Mouse (Mus musculus) gastrocnemius, adult 2 months (tissue): Measurements from ENCODE around the gene Ccnd3. TPM values are rescaled to one million over a fixed set of nuclear protein-coding genes. Genes with fewer than 3 reads are reported as not detected.
A peak's percentile ranks its signal among the peaks of the same experiment; 100 is the strongest.
"Not testable (repeated sequence)": the region's sequence is repeated elsewhere in the genome, so short reads cannot be mapped to it uniquely, and the experiment has no call there.

Source experiments
- DNase-seq: peaks from one replicate; pipeline ENCODE4 v3.0.0; 2022
- H3K27ac ChIP-seq: fragments of 200-600 bp; 2 replicates; pipeline ENCODE4 v1.8.1; 2022; ENCODE audit warnings: mild to moderate bottlenecking
- H3K4me3 ChIP-seq: fragments of 200-600 bp; 2 replicates; pipeline ENCODE4 v1.8.1; 2022; ENCODE audit warnings: mild to moderate bottlenecking, moderate library complexity
- CTCF ChIP-seq: fragments of 200-600 bp; IDR thresholded peaks from 2 replicates; pipeline ENCODE4 v1.8.1; 2022; ENCODE audit warnings: antibody characterized with exemption, mild to moderate bottlenecking, moderate library complexity
- intact Hi-C: fragments of 180-260 bp; cut with DNase I; formaldehyde crosslinking; loops from one replicate; pipeline ENCODE4 v1.15.1; 2025
- total RNA-seq, 2 experiments: library from RNA; stranded (reverse); gene quantifications; 2 replicates each; pipeline ENCODE4 v1.2.3; 2021

Ccnd3 gene
- total RNA-seq, 2 experiments from 2014 or later = 18.7 to 25.8 TPM

GRCm38 (mm10) chr17:47596162-47596838, 91.4 kb downstream of the Ccnd3 start:
- Histone ChIP-seq H3K4me3 (peak overlapping the region; percentile 88), H3K27ac (peak overlapping the region; percentile 88)
- intact Hi-C loops = no loop called here
- TF ChIP-seq CTCF = no peak
- no peak for DNase-seq

- TF ChIP-seq CTCF = no peak
- no peak for DNase-seq
- Histone ChIP-seq H3K27ac (peak overlapping the region; percentile 88), H3K4me3 (peak overlapping the region; percentile 33)
- intact Hi-C loops = no loop called here
These were observed 92.0 kb downstream of the Ccnd3 start for GRCm38 (mm10) chr17:47596839-47597164.

- H3K27ac ChIP-seq = peak overlapping the region; percentile 88
- intact Hi-C loops = no loop called here
- DNase-seq = no peak
- peak overlapping the region; percentile 33 for H3K4me3 ChIP-seq
- no peak for TF ChIP-seq CTCF
These were observed 92.4 kb downstream of the Ccnd3 start for GRCm38 (mm10) chr17:47597261-47597660.

- peak; percentile 79 for TF ChIP-seq CTCF
- DNase-seq = no peak
- H3K4me3 ChIP-seq = peak overlapping the region; percentile 33
- peak overlapping the region; percentile 88 for H3K27ac ChIP-seq
- intact Hi-C loops = no loop called here
These were observed 93.2 kb downstream of the Ccnd3 start for GRCm38 (mm10) chr17:47597838-47598579.

GRCm38 (mm10) chr17:47598580-47599304, 93.9 kb downstream of the Ccnd3 start:
- DNase-seq, intact Hi-C loops, H3K4me3 ChIP-seq: not testable (repeated sequence)
- peak overlapping the region; percentile 88 for H3K27ac ChIP-seq

DNA sequence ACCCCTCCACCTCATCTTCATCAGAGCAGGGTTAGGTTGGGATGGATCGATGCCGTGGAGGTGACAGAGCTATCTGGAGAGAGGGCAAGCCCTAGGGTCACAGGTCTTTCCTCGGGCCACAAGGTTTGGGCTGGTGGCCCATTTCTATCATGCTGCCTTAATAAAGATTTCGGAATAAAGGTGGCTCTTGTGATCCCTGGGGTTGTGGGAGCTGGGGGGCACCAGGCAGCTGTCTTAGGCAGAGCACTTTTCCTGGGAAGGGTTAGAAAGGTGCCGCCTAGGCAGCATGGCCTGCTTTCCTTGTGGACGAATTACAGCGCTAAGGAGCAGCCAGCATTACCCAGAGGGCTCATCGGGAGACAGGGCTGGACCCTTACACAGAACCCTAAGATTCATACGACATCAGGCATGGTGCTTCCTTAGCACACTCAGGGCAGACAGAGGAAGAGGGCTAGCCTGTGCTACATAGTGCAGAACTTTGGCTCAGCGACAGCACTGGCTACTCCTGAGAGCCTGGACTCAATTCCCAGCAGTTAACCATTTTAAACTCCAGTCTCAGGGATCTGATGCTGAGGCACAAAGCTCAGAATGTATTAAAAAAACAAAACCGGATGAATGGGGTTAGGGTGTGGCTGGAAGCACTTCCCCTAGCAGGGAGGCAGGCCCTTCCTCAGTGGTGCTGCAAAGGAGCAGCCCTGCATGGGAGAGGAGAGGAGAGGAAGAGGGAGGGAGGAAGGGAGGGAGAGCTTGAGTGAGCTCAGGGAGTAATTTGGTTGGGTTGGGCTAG, 94.9 kb downstream of the Ccnd3 start:
- H3K27ac ChIP-seq = peak overlapping the region; percentile 88
- no peak for DNase-seq
- no peak for TF ChIP-seq CTCF
- no peak overlapping the region for H3K4me3 ChIP-seq
- intact Hi-C loops = no loop called here

DNA sequence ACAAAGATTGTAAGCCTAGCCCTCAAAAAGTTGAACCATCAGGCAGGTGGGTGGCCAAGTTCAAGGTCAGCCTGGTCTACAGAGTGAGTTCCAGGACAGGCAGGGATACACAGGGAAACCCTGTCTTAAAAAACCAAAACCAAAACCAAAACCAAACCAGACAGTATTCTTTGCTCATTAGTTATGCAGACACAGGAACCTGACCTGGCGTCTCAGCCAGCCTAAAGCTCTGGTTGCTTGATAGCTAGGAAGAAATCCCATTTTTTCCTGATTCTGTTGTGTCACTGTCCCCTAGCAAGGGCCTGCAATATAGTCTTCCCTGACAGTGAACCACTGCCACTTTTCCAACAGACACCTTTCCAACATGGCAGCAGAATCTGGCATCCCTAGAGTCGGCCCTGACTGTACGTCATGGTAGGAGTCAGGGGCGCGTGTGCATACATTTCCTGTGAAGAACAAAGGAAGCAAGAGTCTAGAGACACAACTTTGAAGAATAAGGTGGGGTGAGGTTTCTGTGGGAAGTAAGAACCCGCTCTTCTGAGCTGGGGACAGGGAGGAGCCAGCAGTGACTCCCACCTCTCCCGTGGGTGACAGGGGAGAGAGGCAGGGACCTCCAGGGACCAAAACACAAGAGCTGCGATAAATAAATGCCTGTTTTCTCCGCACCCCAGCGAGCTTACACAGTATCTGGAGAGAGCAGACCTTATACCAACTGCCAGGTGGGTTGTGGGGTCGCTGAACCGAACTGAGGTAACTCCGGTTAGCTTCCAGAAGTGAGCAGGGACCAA, 95.9 kb downstream of the Ccnd3 start:
- TF ChIP-seq CTCF = no peak
- Histone ChIP-seq H3K4me3 (no peak overlapping the region), H3K27ac (peak overlapping the region; percentile 88)
- no peak for DNase-seq
- intact Hi-C loops = no loop called here

DNA sequence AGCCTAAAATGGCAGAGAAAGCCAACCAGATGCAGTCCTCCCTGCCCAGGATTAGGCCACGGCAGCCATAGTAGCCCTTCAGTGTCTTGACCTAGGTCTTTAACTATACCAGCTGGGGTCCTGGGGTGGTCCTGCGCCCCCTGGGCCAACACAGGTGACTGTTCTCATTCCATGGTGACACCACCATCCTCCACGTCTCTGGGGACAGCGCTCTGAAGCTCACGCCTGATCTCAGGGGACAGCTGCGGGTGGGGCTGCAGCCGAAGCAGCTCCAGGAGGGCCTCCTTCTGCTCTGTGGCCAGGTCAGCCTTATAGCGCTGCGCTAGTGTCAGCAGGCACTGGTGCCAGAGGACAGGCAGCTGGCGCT, 96.5 kb downstream of the Ccnd3 start:
- Histone ChIP-seq H3K27ac (peak overlapping the region; percentile 88; the same call in 1 of the 2 replicates), H3K4me3 (no peak overlapping the region)
- no peak for TF ChIP-seq CTCF
- intact Hi-C loops = no loop called here
- DNase-seq = no peak

- intact Hi-C loops = no loop called here
- no peak for TF ChIP-seq CTCF
- Histone ChIP-seq H3K27ac (no peak overlapping the region), H3K4me3 (no peak overlapping the region)
- no peak for DNase-seq
These were observed 97.4 kb downstream of the Ccnd3 start for GRCm38 (mm10) chr17:47602289-47602688.

DNA sequence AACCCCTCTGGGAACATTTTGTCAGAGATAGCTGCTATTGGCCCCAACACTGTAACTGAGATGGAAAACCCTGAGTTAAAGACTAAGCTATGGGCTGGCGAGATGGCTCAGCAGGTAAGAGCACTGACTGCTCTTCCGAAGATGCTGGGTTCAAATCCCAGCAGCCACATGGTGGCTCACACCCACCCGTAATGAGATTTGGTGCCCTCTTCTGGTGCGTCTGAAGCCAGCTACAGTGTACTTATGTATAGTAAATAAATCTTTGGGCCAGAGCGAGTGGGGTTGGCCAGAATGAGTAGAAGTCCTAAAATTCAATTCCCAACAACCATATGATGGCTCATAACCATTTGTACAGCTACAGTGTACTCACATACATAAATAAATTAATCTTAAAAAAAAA, 101.4 kb downstream of the Ccnd3 start:
- no peak overlapping the region for H3K4me3 ChIP-seq
- intact Hi-C loops = no loop called here
- peak; percentile 31 for TF ChIP-seq CTCF
- no peak overlapping the region for H3K27ac ChIP-seq
- DNase-seq = no peak

DNA sequence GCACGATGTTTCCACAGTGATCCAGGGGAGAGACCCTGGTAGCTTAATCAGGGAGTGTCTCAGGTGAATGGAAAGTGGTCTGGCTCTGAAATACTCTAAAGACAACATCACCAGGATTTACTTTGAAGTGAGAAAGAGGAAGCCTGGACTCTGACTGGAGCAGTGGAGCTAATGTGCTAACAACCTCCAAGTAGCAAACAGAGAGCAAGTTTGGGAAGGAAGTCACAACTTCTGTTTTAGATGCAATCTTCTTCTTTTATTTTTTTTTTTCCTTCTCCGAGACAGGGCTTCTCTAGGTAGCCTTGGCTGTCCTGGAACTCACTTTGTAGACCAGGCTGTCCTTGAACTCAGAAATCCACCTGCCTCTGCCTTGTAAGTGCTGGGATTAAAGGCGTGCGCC, 104.3 kb downstream of the Ccnd3 start:
- no peak overlapping the region for H3K27ac ChIP-seq
- H3K4me3 ChIP-seq = no peak overlapping the region
- no peak for DNase-seq
- intact Hi-C loops = no loop called here
- TF ChIP-seq CTCF = no peak
